Mouse (Mus musculus) C2C12 (cell line): Measurements from ENCODE around the gene 4930451I11Rik. TPM values are rescaled to one million over a fixed set of nuclear protein-coding genes. Genes with fewer than 3 reads are reported as not detected.

Source experiments
- H3K27me3 ChIP-seq: one replicate; pipeline ENCODE4 v1.6.1; 2011; ENCODE audit not compliant: control insufficient read depth, insufficient read depth, insufficient read length
- H3K36me3 ChIP-seq: one replicate; pipeline ENCODE4 v1.6.1; 2011; ENCODE audit not compliant: control insufficient read depth, insufficient read depth
- H3K4me3 ChIP-seq: one replicate; pipeline ENCODE4 v1.5.1; 2011; ENCODE audit warnings: mild to moderate bottlenecking, control low read depth; ENCODE audit not compliant: poor library complexity, insufficient read depth, severe bottlenecking
- H3K79me2 ChIP-seq: one replicate; pipeline ENCODE4 v1.6.1; 2011; ENCODE audit not compliant: control insufficient read depth, insufficient read depth
- H3K79me3 ChIP-seq: one replicate; pipeline ENCODE4 v1.6.1; 2011; ENCODE audit warnings: low read depth, control low read depth
- H3ac ChIP-seq: one replicate; pipeline ENCODE3; 2011; ENCODE audit warnings: low read depth; ENCODE audit not compliant: control insufficient read depth, insufficient read length
- CEBPB ChIP-seq: IDR thresholded peaks from one replicate; pipeline ENCODE4 v1.6.1; 2011; ENCODE audit warnings: low read depth, mild to moderate bottlenecking, control low read depth, moderate library complexity
- CTCF ChIP-seq: IDR thresholded peaks from one replicate; pipeline ENCODE4 v1.5.1; 2011; ENCODE audit not compliant: control insufficient read depth, insufficient read depth, insufficient read length
- FOSL1 ChIP-seq: IDR thresholded peaks from one replicate; pipeline ENCODE4 v1.8.0; 2011; ENCODE audit warnings: mild to moderate bottlenecking, low read length; ENCODE audit not compliant: poor library complexity, insufficient read depth, severe bottlenecking
- MAX ChIP-seq: IDR thresholded peaks from one replicate; pipeline ENCODE4 v1.6.1; 2011; ENCODE audit warnings: mild to moderate bottlenecking, control low read depth
- MYOD1 ChIP-seq: IDR thresholded peaks from one replicate; pipeline ENCODE4 v1.6.1; 2011; ENCODE audit warnings: low read depth; ENCODE audit not compliant: control insufficient read depth, insufficient read length
- MYOG ChIP-seq: IDR thresholded peaks from one replicate; pipeline ENCODE4 v1.6.1; 2011; ENCODE audit not compliant: control insufficient read depth, insufficient read length; ENCODE audit errors: extremely low read depth
- USF1 ChIP-seq: IDR thresholded peaks from one replicate; pipeline ENCODE4 v1.6.1; 2011; ENCODE audit warnings: low read depth, mild to moderate bottlenecking, control low read depth, moderate library complexity
- polyA plus RNA-seq: library from polyadenylated mRNA; unstranded; fragments of >200 nt; fragmentation: generic; extraction: Trizol; gene quantifications from one replicate; pipeline ENCODE4 v1.2.1, GENCODE M21; 2012; ENCODE audit warnings: missing spikeins

4930451I11Rik gene
- polyA plus RNA-seq, 1 experiment = not detected

GRCm38 (mm10) chr7:126867534-126867933 is 36.1 kb upstream of the 4930451I11Rik start:
- H3K36me3 ChIP-seq = peaks cover 58% of the 10 kb centered on the region
- H3K4me3 ChIP-seq = no peak overlapping the region
- TF ChIP-seq MYOD1 (no peak), CTCF (no peak), CEBPB (no peak), MAX (no peak)
- H3K79me2 ChIP-seq = peaks cover 12% of the 10 kb centered on the region
- H3ac ChIP-seq = no peak overlapping the region
- H3K27me3 ChIP-seq = no peaks in the 10 kb centered on the region
- H3K79me3 ChIP-seq = peaks cover 2% of the 10 kb centered on the region

- TF ChIP-seq MAX = no peak
- no peak for TF ChIP-seq MYOD1
- no peak for TF ChIP-seq CTCF
- no peak for TF ChIP-seq FOSL1
- no peak for TF ChIP-seq CEBPB
- no peak for TF ChIP-seq USF1
- TF ChIP-seq MYOG = no peak
- peaks cover 51% of the 10 kb centered on the region for H3K36me3 ChIP-seq
- H3K4me3 ChIP-seq = no peak overlapping the region
- H3K27me3 ChIP-seq = no peaks in the 10 kb centered on the region
- H3ac ChIP-seq = peak overlapping the region; percentile 62
- H3K79me3 ChIP-seq = peaks cover 20% of the 10 kb centered on the region
- peaks cover 43% of the 10 kb centered on the region for H3K79me2 ChIP-seq
These were observed 32.4 kb upstream of the 4930451I11Rik start for GRCm38 (mm10) chr7:126863791-126864190.

GRCm38 (mm10) chr7:126862147-126862784 is 30.8 kb upstream of the 4930451I11Rik start, which contains the start of gene Ino80e:
TSS of gene Ino80e (minus strand) at chr7:126862377.
- H3K79me3 ChIP-seq = peaks cover 23% of the 10 kb centered on the region
- TF ChIP-seq MAX (peak; percentile 70), CEBPB (no peak), FOSL1 (no peak), USF1 (no peak), MYOG (no peak)
- peaks cover 43% of the 10 kb centered on the region for H3K79me2 ChIP-seq
- H3K36me3 ChIP-seq = peaks cover 52% of the 10 kb centered on the region
- no peaks in the 10 kb centered on the region for H3K27me3 ChIP-seq
- peak within 1 kb of the TSS; percentile 64 for H3K4me3 ChIP-seq
- peak within 1 kb of the TSS; percentile 86 for H3ac ChIP-seq

GRCm38 (mm10) chr7:126861429-126862130 is 30.1 kb upstream of the 4930451I11Rik start, which contains the start of gene Hirip3:
TSS of gene Hirip3 (plus strand) at chr7:126861972.
- Histone ChIP-seq H3ac (peak within 1 kb of the TSS; percentile 86), H3K79me3 (peaks cover 23% of the 10 kb centered on the region), H3K4me3 (peak within 1 kb of the TSS; percentile 64), H3K27me3 (no peaks in the 10 kb centered on the region), H3K79me2 (peaks cover 43% of the 10 kb centered on the region), H3K36me3 (peaks cover 54% of the 10 kb centered on the region)
- TF ChIP-seq MYOD1 (no peak), MYOG (no peak), MAX (peak; percentile 16)

- H3K36me3 ChIP-seq = peaks cover 55% of the 10 kb centered on the region
- peaks cover 23% of the 10 kb centered on the region for H3K79me3 ChIP-seq
- no peak for TF ChIP-seq MYOD1
- TF ChIP-seq FOSL1 = no peak
- no peak for TF ChIP-seq MYOG
- TF ChIP-seq CTCF = no peak
- TF ChIP-seq CEBPB = no peak
- TF ChIP-seq MAX = no peak
- no peak for TF ChIP-seq USF1
- no peaks in the 10 kb centered on the region for H3K27me3 ChIP-seq
- H3ac ChIP-seq = peak overlapping the region; percentile 86
- peaks cover 43% of the 10 kb centered on the region for H3K79me2 ChIP-seq
- H3K4me3 ChIP-seq = peak overlapping the region; percentile 64
These were observed 29.5 kb upstream of the 4930451I11Rik start for GRCm38 (mm10) chr7:126860987-126861386.
